Mouse (Mus musculus): Measurements from ENCODE around the gene Opcml.

GRCm38 (mm10) chr9:28307481-28308050, 517.0 kb downstream of the Opcml start:
- TF ChIP-seq CTCF (IDR thresholded peaks at IDR 0.05; ENCODE audit: low read depth) (no peak), EP300 (IDR thresholded peaks at IDR 0.05; ENCODE audit: low read depth) (no peak)
